Mouse (Mus musculus) lung, embryonic 14.5 days (tissue): ENCODE measurements around the gene Ccin. TPM values are rescaled to one million over a fixed set of nuclear protein-coding genes. Genes with fewer than 3 reads are reported as not detected.

Experiments
- ATAC-seq: fragments of 200-750 bp; cut with Nextera tagmentation; 2 replicates; pipeline ENCODE4 v1.8.0; 2017; ENCODE audit warnings: mild to moderate bottlenecking, moderate TSS enrichment, moderate library complexity; ENCODE audit not compliant: insufficient read depth
- DNase-seq: peaks from one replicate; pipeline ENCODE4 v3.0.0-alpha.2; 2015
- H3K27ac ChIP-seq: fragments of 300-500 bp; sonication (generic); 2 replicates; pipeline ENCODE4 v1.5.1; 2014; ENCODE audit warnings: low read depth, mild to moderate bottlenecking, moderate library complexity
- H3K27me3 ChIP-seq: fragments of 300-500 bp; sonication (generic); 2 replicates; pipeline ENCODE4 v1.6.1; 2014; ENCODE audit warnings: low read length, control low read depth; ENCODE audit not compliant: insufficient read depth
- H3K36me3 ChIP-seq: fragments of 300-500 bp; sonication (generic); 2 replicates; pipeline ENCODE4 v1.6.1; 2014; ENCODE audit warnings: control low read depth; ENCODE audit not compliant: insufficient read depth
- H3K4me1 ChIP-seq: fragments of 300-500 bp; sonication (generic); 2 replicates; pipeline ENCODE4 v1.6.1; 2014; ENCODE audit warnings: antibody characterized with exemption, control low read depth; ENCODE audit not compliant: insufficient read depth
- H3K4me2 ChIP-seq: fragments of 300-500 bp; sonication (generic); 2 replicates; pipeline ENCODE4 v1.6.1; 2014; ENCODE audit warnings: mild to moderate bottlenecking
- H3K4me3 ChIP-seq: fragments of 300-500 bp; sonication (generic); 2 replicates; pipeline ENCODE4 v1.5.1; 2014; ENCODE audit warnings: low read depth, low read length
- H3K9ac ChIP-seq: fragments of 300-500 bp; sonication (generic); 2 replicates; pipeline ENCODE4 v1.6.1; 2014
- H3K9me3 ChIP-seq: fragments of 300-500 bp; sonication (generic); 2 replicates; pipeline ENCODE4 v1.6.1; 2016; ENCODE audit warnings: low read depth, low read length, control low read depth
- CTCF ChIP-seq: IDR thresholded peaks from 2 replicates; pipeline ENCODE4 v1.5.1; 2016; ENCODE audit warnings: antibody characterized with exemption, low read depth
- WGBS: fragments of 180-500 bp; shearing (Covaris S2); extraction: QIAGEN DNeasy Blood & Tissue Kit; methylation state at CpG from one replicate; pipeline ENCODE4 v1.1.7; 2014; 5-methylcytosine and 5-hydroxymethylcytosine counted together
- polyA plus RNA-seq: library from polyadenylated mRNA; unstranded; fragments of >200 nt; fragmentation: Nextera tagmentation; extraction: Ambion mirVana; gene quantifications from 2 replicates; pipeline ENCODE4 v1.2.1, GENCODE M21; 2014

Ccin gene
- polyA plus RNA-seq, 1 experiment from 2014 or later: not detected

- Histone ChIP-seq H3K36me3 (peaks cover 7% of the 10 kb centered on the region; the same call in 1 of the 2 replicates), H3K4me1 (peaks cover 16% of the 10 kb centered on the region), H3K27ac (no peak overlapping the region), H3K27me3 (no peaks in the 10 kb centered on the region), H3K9me3 (no peaks in the 10 kb centered on the region), H3K4me2 (no peak overlapping the region), H3K9ac (no peak overlapping the region), H3K4me3 (no peak overlapping the region)
- 67% methylated on average over 9 of the region's 10 CpGs for WGBS
- ATAC-seq (no peak), DNase-seq (no peak)
- TF ChIP-seq CTCF: no peak
These were observed 8.2 kb upstream of the Ccin start for GRCm38 (mm10) chr4:43974914-43975616.

GRCm38 (mm10) chr4:43976223-43976740 lies 7.0 kb upstream of the Ccin start:
- H3K27me3 ChIP-seq: no peaks in the 10 kb centered on the region
- TF ChIP-seq CTCF: no peak
- 67% methylated on average over 6 of the region's 6 CpGs for WGBS
- no peak overlapping the region for H3K27ac ChIP-seq
- H3K4me1 ChIP-seq: peaks cover 16% of the 10 kb centered on the region
- ATAC-seq (no peak), DNase-seq (no peak)
- 0 out of 2 replicates have a peak, but pooled peaks cover 2% of the 10 kb centered on the region for H3K36me3 ChIP-seq
- H3K4me2 ChIP-seq: no peak overlapping the region
- H3K9ac ChIP-seq: no peak overlapping the region
- no peaks in the 10 kb centered on the region for H3K9me3 ChIP-seq
- no peak overlapping the region for H3K4me3 ChIP-seq

DNA sequence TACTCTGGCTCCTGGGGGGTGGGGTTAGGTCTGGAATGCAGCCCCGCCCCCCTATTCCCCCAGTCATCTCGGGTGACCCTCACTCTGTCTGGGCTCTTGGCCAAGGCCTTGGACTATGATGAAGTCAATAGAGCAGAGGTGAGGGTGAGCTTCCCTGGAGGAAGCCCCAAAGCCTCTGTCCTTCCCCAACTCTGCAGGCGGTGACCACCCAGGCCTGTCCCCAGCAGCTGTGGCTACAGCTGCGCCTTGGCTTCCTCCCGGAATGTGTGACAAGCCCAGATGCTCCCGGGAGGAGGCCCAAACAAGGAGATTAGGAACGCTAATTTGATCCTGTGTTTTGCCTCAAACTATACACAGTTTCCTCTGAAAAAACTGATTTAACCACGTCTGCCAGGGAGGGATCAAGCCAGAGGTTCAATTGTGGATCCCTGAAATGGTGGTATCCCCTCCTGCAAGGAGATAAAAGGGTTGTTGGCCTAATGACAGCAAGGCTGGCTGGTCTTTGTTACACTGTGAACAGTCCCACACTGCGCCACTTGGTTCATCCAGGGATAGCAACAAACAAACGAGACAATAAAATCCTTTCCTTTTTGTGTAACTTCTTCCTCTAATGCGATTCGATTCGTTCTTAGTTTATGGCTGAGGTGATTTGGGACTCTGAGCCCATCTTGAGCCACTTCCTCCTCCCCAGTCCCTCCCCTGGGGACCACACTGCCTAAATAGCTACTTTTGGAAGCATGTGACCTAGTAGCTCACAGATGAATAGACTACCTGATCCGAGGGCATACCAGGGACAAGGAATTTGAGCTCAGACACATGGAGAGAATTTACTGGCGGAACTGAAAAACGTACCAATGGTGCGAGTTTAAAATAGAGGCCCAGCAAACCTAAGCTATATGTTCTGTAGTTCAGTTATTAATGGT lies 4.5 kb upstream of the Ccin start:
- H3K27me3 ChIP-seq: no peaks in the 10 kb centered on the region
- H3K4me1 ChIP-seq: peaks cover 9% of the 10 kb centered on the region; the same call in 1 of the 2 replicates
- peak overlapping the region; percentile 92 for H3K27ac ChIP-seq
- ATAC-seq (peak; percentile 92), DNase-seq (peak; percentile 88)
- 31% methylated on average over 17 of the region's 17 CpGs for WGBS
- H3K9me3 ChIP-seq: no peaks in the 10 kb centered on the region
- H3K4me2 ChIP-seq: no peak overlapping the region
- TF ChIP-seq CTCF: no peak
- 0 out of 2 replicates have a peak, but pooled peaks cover 2% of the 10 kb centered on the region for H3K36me3 ChIP-seq
- no peak overlapping the region; the same call in 1 of the 2 replicates for H3K9ac ChIP-seq
- no peak overlapping the region for H3K4me3 ChIP-seq

DNA sequence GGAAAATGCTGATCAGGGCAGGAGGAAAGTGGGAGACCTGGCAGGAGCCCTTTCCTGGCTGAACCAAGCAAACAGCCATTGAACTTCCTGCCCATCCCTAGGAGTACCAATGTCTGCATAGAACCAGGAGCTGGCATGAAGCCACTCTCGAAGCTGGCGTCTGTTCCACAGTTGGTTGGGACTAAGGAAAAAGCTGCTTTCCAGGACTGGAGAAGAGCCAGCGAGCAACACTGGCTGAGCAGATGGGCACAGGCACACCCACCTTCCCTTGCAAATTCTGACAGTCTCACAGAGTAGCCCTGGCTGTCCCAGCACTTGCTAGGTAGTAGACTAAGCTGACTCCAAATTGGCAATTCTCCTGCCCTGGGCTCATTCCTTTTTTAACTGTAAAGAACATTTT lies 3.5 kb upstream of the Ccin start:
- no peak overlapping the region for H3K4me3 ChIP-seq
- 60% methylated on average over 3 of the region's 3 CpGs for WGBS
- H3K27me3 ChIP-seq: no peaks in the 10 kb centered on the region
- TF ChIP-seq CTCF: no peak
- DNase-seq (peak; percentile 57), ATAC-seq (no peak)
- no peaks in the 10 kb centered on the region for H3K36me3 ChIP-seq
- H3K9me3 ChIP-seq: no peaks in the 10 kb centered on the region
- no peak overlapping the region for H3K4me2 ChIP-seq
- H3K27ac ChIP-seq: no peak overlapping the region
- H3K4me1 ChIP-seq: peaks cover 9% of the 10 kb centered on the region; the same call in 1 of the 2 replicates
- H3K9ac ChIP-seq: no peak overlapping the region

GRCm38 (mm10) chr4:43980236-43980635 lies 3.0 kb upstream of the Ccin start:
- 71% methylated on average over 4 of the region's 4 CpGs for WGBS
- DNase-seq (no peak), ATAC-seq (no peak)
- Histone ChIP-seq H3K4me2 (no peak overlapping the region), H3K27me3 (no peaks in the 10 kb centered on the region), H3K36me3 (no peaks in the 10 kb centered on the region), H3K4me1 (peaks cover 9% of the 10 kb centered on the region; the same call in 1 of the 2 replicates), H3K27ac (no peak overlapping the region), H3K4me3 (no peak overlapping the region), H3K9ac (no peak overlapping the region), H3K9me3 (no peaks in the 10 kb centered on the region)
- TF ChIP-seq CTCF: no peak

- Histone ChIP-seq H3K4me3 (no peak overlapping the region), H3K4me1 (peaks cover 9% of the 10 kb centered on the region; the same call in 1 of the 2 replicates), H3K27me3 (no peaks in the 10 kb centered on the region), H3K9me3 (no peaks in the 10 kb centered on the region), H3K9ac (no peak overlapping the region), H3K27ac (no peak overlapping the region), H3K36me3 (no peaks in the 10 kb centered on the region), H3K4me2 (no peak overlapping the region)
- no peak for ATAC-seq
- DNase-seq: no peak
- 97% methylated on average over 6 of the region's 6 CpGs for WGBS
- TF ChIP-seq CTCF: no peak
These were observed 2.4 kb upstream of the Ccin start for GRCm38 (mm10) chr4:43980846-43981245.

DNA sequence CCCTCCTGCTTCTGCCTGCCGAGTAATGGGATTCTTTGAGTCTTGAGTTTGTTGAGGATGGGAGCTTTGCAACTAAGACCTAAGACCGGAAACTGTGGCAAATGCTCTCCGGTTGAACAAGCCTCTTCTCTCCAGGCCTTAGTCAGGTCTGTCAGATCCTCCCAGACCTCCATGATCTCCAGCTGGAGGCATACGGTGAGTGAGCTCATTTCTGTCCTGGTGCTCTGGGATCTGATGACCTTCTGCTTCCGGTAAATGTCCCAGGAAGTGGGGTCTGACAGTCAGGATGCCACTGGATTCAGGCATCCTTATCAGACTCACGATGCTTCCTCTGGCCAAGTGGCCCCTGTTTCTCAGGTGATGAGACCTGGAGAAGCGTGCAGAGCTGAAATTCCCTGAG lies 2.0 kb upstream of the Ccin start:
- Histone ChIP-seq H3K27ac (no peak overlapping the region), H3K4me1 (peaks cover 9% of the 10 kb centered on the region; the same call in 1 of the 2 replicates), H3K36me3 (no peaks in the 10 kb centered on the region), H3K9ac (no peak overlapping the region), H3K9me3 (no peaks in the 10 kb centered on the region), H3K4me2 (no peak overlapping the region), H3K27me3 (no peaks in the 10 kb centered on the region), H3K4me3 (no peak overlapping the region)
- 88% methylated on average over 7 of the region's 7 CpGs for WGBS
- no peak for TF ChIP-seq CTCF
- ATAC-seq: no peak
- no peak for DNase-seq
